46 mouse cellular contexts compared by ENCODE assay signal in the genomic region with DNA sequence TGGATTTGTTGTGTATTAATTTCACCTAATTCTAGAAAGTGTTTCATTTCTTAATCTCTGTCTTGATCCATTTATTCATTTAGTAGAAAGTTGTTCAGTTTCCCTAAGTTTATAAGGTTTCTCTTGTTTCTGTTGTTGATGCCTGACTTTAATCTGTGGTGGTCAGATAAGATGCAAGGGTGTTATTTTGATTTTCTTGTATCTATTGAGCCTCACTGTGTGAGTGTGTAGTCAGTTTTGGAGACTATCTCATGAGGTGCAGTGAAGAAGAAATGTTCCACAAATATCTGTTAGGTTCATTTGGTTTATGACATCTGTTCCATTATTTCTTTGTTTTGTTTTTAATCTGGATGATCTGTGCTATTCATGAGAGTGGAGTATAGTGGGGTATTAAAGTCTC. TPM values are rescaled to one million over a fixed set of nuclear protein-coding genes. Genes with fewer than 3 reads are reported as not detected.
"Had no signal": no experiment of that assay in that cellular context is flagged by ENCODE, and none has a peak within 500 bp of the region (broad histone marks: within the 10 kb centered on the region; RNA-seq: fewer than 3 reads in every experiment).

No protein-coding gene starts in this region.

- H3K4me3 ChIP-seq: left cerebral cortex, adult 2 months; limb, embryonic 10.5 days; limb, embryonic 12.5 days; limb, embryonic 13.5 days; limb, embryonic 15.5 days; liver, embryonic 12.5 days; liver, embryonic 13.5 days; liver, embryonic 15.5 days; lung, embryonic 15.5 days; megakaryocyte, embryonic 14.5 days; midbrain, embryonic 10.5 days; midbrain, embryonic 12.5 days; midbrain, embryonic 13.5 days; midbrain, embryonic 15.5 days; myocyte had no signal

- H3K4me1 ChIP-seq: limb, embryonic 10.5 days; limb, embryonic 12.5 days; limb, embryonic 13.5 days; limb, embryonic 15.5 days; lung, embryonic 15.5 days; midbrain, embryonic 10.5 days; midbrain, embryonic 12.5 days; midbrain, embryonic 13.5 days; midbrain, embryonic 15.5 days had no signal

- H3K36me3 ChIP-seq: limb, embryonic 10.5 days; limb, embryonic 12.5 days; limb, embryonic 13.5 days; limb, embryonic 15.5 days; liver, embryonic 15.5 days; lung, embryonic 15.5 days; midbrain, embryonic 10.5 days; midbrain, embryonic 12.5 days; midbrain, embryonic 15.5 days had no signal

- H3K9me3 ChIP-seq: limb, embryonic 10.5 days; limb, embryonic 12.5 days; limb, embryonic 13.5 days; limb, embryonic 15.5 days; liver, embryonic 12.5 days; liver, embryonic 13.5 days; liver, embryonic 15.5 days; lung, embryonic 15.5 days; midbrain, embryonic 10.5 days; midbrain, embryonic 12.5 days; midbrain, embryonic 15.5 days had no signal

- H3K27ac ChIP-seq: left cerebral cortex, adult 2 months; limb, embryonic 10.5 days; limb, embryonic 12.5 days; limb, embryonic 13.5 days; limb, embryonic 15.5 days; liver, embryonic 12.5 days; liver, embryonic 13.5 days; liver, embryonic 14.5 days; liver, embryonic 15.5 days; lung, embryonic 15.5 days; macrophage; midbrain, embryonic 10.5 days; midbrain, embryonic 12.5 days; midbrain, embryonic 13.5 days; midbrain, embryonic 15.5 days had no signal

- DNase-seq: left cerebral cortex, postnatal 4 days; liver; liver, embryonic 13.5 days; liver, postnatal 0 days; lung, adult 18-20 months; lung, adult 2 months; lung, embryonic 14.5 days; lung, postnatal 10 days; lung, postnatal 14 days; lung, postnatal 36 days; lung, postnatal 4 days; midbrain, embryonic 14.5 days had no signal

- H3K27me3 ChIP-seq: limb, embryonic 12.5 days; limb, embryonic 13.5 days; limb, embryonic 15.5 days; liver, embryonic 12.5 days; liver, embryonic 13.5 days; liver, embryonic 15.5 days; lung, embryonic 15.5 days; megakaryocyte, embryonic 14.5 days; midbrain, embryonic 12.5 days; midbrain, embryonic 13.5 days; midbrain, embryonic 15.5 days had no signal

- ATAC-seq: liver, embryonic 12.5 days; liver, postnatal 0 days; lung, postnatal 0 days; midbrain, embryonic 13.5 days; midbrain, embryonic 15.5 days; midbrain, embryonic 16.5 days had no signal

- H3K9ac ChIP-seq: limb, embryonic 12.5 days; limb, embryonic 13.5 days; limb, embryonic 15.5 days; liver, embryonic 12.5 days; liver, embryonic 13.5 days; liver, embryonic 14.5 days; liver, embryonic 15.5 days; liver, postnatal 0 days; lung, embryonic 14.5 days; lung, embryonic 15.5 days; midbrain, embryonic 12.5 days; midbrain, embryonic 13.5 days; midbrain, embryonic 15.5 days had no signal

RNA-seq across cellular contexts. Expression of a gene that starts 27.0 kb away (rescaled TPM):
- total RNA-seq: left cerebral cortex, adult 18-20 months; left cerebral cortex, adult 2 months; left cerebral cortex, adult 8-10 months; left cerebral cortex, postnatal 10 days; left cerebral cortex, postnatal 14 days; left cerebral cortex, postnatal 25 days; left cerebral cortex, postnatal 36 days; left cerebral cortex, postnatal 4 days; liver, adult 2 months; megakaryocyte, adult 5-6 weeks; midbrain, postnatal 0 days; monocyte, adult 5-6 weeks had no signal
- polyA plus RNA-seq: limb, embryonic 10.5 days; limb, embryonic 11.5 days; limb, embryonic 12.5 days; limb, embryonic 13.5 days; limb, embryonic 14.5 days; limb, embryonic 15.5 days; liver, adult 2 months; liver, embryonic 11.5 days; liver, embryonic 12.5 days; liver, embryonic 13.5 days; liver, embryonic 14.5 days; liver, embryonic 15.5 days; liver, embryonic 16.5 days; liver, postnatal 0 days; lung, adult 2 months; lung, embryonic 14.5 days; lung, embryonic 15.5 days; lung, embryonic 16.5 days; lung, postnatal 0 days; macrophage; midbrain, embryonic 10.5 days; midbrain, embryonic 11.5 days; midbrain, embryonic 12.5 days; midbrain, embryonic 13.5 days; midbrain, embryonic 14.5 days; midbrain, embryonic 15.5 days; midbrain, embryonic 16.5 days; midbrain, postnatal 0 days; myocyte had no signal

RNA-seq across cellular contexts. Expression of a gene that starts 39.4 kb away (rescaled TPM):
- total RNA-seq: monocyte, adult 5-6 weeks had no signal
